Comparison of ENCODE assay signal across 8 mouse cellular contexts in the genomic region with DNA sequence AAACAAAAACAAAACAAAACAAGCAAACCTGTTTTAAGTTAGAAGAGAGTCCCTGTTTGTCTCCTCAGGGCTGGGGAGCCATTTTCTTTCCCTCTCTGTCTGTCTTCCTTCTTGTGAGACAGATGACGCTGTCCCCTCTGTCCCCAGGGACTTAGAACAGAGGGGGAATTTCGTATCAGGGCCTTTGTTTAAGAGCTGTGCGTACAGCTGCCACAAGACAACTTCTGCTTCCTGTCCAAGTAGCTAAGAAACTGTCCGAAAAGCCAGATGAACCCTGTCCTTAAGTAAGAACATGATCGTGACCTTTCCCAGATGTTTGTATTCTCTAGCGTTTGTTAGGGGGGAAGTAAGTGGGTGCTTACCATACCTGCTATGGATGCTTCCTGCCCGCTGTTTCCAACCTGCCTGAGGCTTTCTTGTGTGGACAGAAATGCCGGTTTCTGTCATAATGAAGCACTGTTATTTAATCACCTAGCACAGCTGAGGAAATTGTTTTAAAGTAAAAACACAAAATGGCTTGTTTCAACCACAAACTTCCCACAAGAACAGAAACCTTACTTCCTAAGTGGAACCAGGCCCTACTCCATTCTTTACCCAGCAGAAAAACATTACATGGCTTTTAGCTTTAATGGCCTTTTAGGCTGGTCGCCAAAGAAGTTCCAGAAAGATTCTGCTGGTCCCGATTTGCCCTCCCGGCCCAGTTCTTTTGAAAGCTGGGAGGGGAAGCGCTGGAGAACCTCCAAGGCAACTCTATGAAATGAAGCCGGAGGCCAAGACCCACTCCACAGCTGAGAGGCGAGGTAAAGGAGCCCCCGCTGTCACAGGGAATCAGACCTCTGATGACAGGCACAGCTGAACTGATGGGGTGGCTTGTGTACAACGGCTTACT.
A peak's percentile ranks its signal among the peaks of the same experiment; 100 is the strongest.
DNase-seq lines count a peak whose midpoint lies in the region; ATAC-seq and TF ChIP-seq lines count a peak whose summit lies in the region.

No protein-coding gene starts in this region.

- TF ChIP-seq CTCF in heart, postnatal 0 days (IDR thresholded peaks at IDR 0.05; ENCODE audit: low read depth) = no peak
- TF ChIP-seq CTCF in lung, postnatal 0 days (IDR thresholded peaks at IDR 0.05) = no peak

- TF ChIP-seq EP300 in heart, postnatal 0 days (IDR thresholded peaks at IDR 0.05; ENCODE audit: low read depth) = no peak
- TF ChIP-seq EP300 in lung, postnatal 0 days (IDR thresholded peaks at IDR 0.05) = no peak

- H3K4me3 ChIP-seq in brown adipose tissue, adult 24 weeks (ENCODE audit: insufficient read depth, low read depth, low read length) = no peak overlapping the region
- no peak overlapping the region for H3K4me3 ChIP-seq in heart, postnatal 0 days (ENCODE audit: low read depth, low read length)
- no peak overlapping the region for H3K4me3 ChIP-seq in lung, postnatal 0 days (ENCODE audit: low read depth, low read length)

- no peaks in the 10 kb centered on the region for H3K36me3 ChIP-seq in heart, postnatal 0 days (replicated peaks; ENCODE audit: control insufficient read depth, insufficient read depth, low read length)
- no peaks in the 10 kb centered on the region for H3K36me3 ChIP-seq in lung, postnatal 0 days (ENCODE audit: insufficient read depth, low read length)

- peaks cover 4% of the 10 kb centered on the region; the same call in 1 of the 2 replicates for H3K4me1 ChIP-seq in brown adipose tissue, adult 24 weeks (ENCODE audit: control insufficient read depth, insufficient read depth, insufficient read length, low read length)
- no peaks in the 10 kb centered on the region for H3K4me1 ChIP-seq in heart, postnatal 0 days (ENCODE audit: control insufficient read depth, insufficient read depth)
- H3K4me1 ChIP-seq in lung, postnatal 0 days (ENCODE audit: insufficient read depth, low read depth, low read length) = no peaks in the 10 kb centered on the region

- no peaks in the 10 kb centered on the region for H3K27me3 ChIP-seq in heart, postnatal 0 days (ENCODE audit: control insufficient read depth, insufficient read depth, low read length)
- no peaks in the 10 kb centered on the region for H3K27me3 ChIP-seq in lung, postnatal 0 days (replicated peaks; ENCODE audit: insufficient read depth, low read length)

- H3K9ac ChIP-seq in heart, postnatal 0 days (replicated peaks; ENCODE audit: low read depth, low read length) = no peak overlapping the region
- no peak overlapping the region for H3K9ac ChIP-seq in lung, postnatal 0 days (replicated peaks; ENCODE audit: low read depth)

- no peaks in the 10 kb centered on the region for H3K9me3 ChIP-seq in heart, postnatal 0 days (replicated peaks; ENCODE audit: control insufficient read depth, low read length)
- H3K9me3 ChIP-seq in lung, postnatal 0 days (ENCODE audit: low read length) = no peaks in the 10 kb centered on the region

- H3K4me2 ChIP-seq in heart, postnatal 0 days (ENCODE audit: low read depth, low read length) = no peak overlapping the region
- H3K4me2 ChIP-seq in lung, postnatal 0 days (replicated peaks; ENCODE audit: low read depth, low read length) = no peak overlapping the region

- ATAC-seq in heart, postnatal 0 days (ENCODE audit: insufficient read depth, low read depth) = peak; percentile 69
- ATAC-seq in lung, postnatal 0 days = peak; percentile 58

- intact Hi-C loops in heart, postnatal 25 days (cut with DNase I) = no loop called here

- 48% methylated on average over 16 of the region's 16 CpGs for WGBS in heart, postnatal 0 days
- WGBS in lung, postnatal 0 days = 41% methylated on average over 16 of the region's 16 CpGs

- H3K27ac ChIP-seq in brown adipose tissue, adult 24 weeks (replicated peaks; ENCODE audit: low read depth, low read length) = 0 out of 2 replicates have a peak overlapping the region, but pooled peaks have one; percentile 42
- H3K27ac ChIP-seq in heart, postnatal 0 days (ENCODE audit: low read depth) = peak overlapping the region; percentile 63
- peak overlapping the region; percentile 68 for H3K27ac ChIP-seq in lung, postnatal 0 days (ENCODE audit: low read length)

- peak; percentile 21 to 38 for DNase-seq in heart, adult 18-20 months
- DNase-seq in heart, postnatal 25 days (ENCODE audit: low spot score) = no peak
- peak; percentile 46 for DNase-seq in heart, postnatal 0 days (ENCODE audit: low spot score)
- DNase-seq in lung, postnatal 0 days (ENCODE audit: low spot score) = peak; percentile 60
- DNase-seq in testis, postnatal 14 days (ENCODE audit: low spot score) = no peak
- DNase-seq in adrenal gland, postnatal 36 days = no peak
- no peak for DNase-seq in urinary bladder, postnatal 10 days (ENCODE audit: low spot score)

Comparison
In these comparisons a context has a peak if more than half of its experiments do, and no peak if none do; other contexts are left out.
1. DNase-seq: peak in heart, adult 18-20 months (2 of 2), heart, postnatal 0 days (single experiment) and lung, postnatal 0 days (single experiment); none in heart, postnatal 25 days (single experiment), testis, postnatal 14 days (single experiment), adrenal gland, postnatal 36 days (0 of 2) and urinary bladder, postnatal 10 days (single experiment).
2. Peak in every context shown above with its lines, with median percentiles within 50 percentile points of each other: H3K27ac ChIP-seq.